Mouse (Mus musculus): Measurements from ENCODE around the gene Gm20696. TPM values are rescaled to one million over a fixed set of nuclear protein-coding genes. Genes with fewer than 3 reads are reported as not detected.

Gene Gm20696
- polyA plus RNA-seq, 1 experiment: 1.8 TPM

- no peak for DNase-seq (ENCODE audit: low read depth)
- TF ChIP-seq CTCF (IDR thresholded peaks at IDR 0.05; ENCODE audit: borderline replicate concordance, extremely low read depth, insufficient read depth, insufficient read length) (no peak), POLR2A (IDR thresholded peaks at IDR 0.05; ENCODE audit: borderline replicate concordance, extremely low read depth, insufficient read depth, insufficient read length, poor library complexity, severe bottlenecking) (no peak)
Observed at GRCm38 (mm10) chr6:99359765-99360499, 306.7 kb downstream of the Gm20696 start.

- TF ChIP-seq CTCF (IDR thresholded peaks at IDR 0.05; ENCODE audit: borderline replicate concordance, extremely low read depth, insufficient read depth, insufficient read length): no peak
- no peak for TF ChIP-seq POLR2A (IDR thresholded peaks at IDR 0.05; ENCODE audit: borderline replicate concordance, extremely low read depth, insufficient read depth, insufficient read length, poor library complexity, severe bottlenecking)
- DNase-seq (ENCODE audit: low read depth): no peak
Observed at GRCm38 (mm10) chr6:99359036-99359698, 307.4 kb downstream of the Gm20696 start.

- TF ChIP-seq POLR2A (IDR thresholded peaks at IDR 0.05; ENCODE audit: borderline replicate concordance, extremely low read depth, insufficient read depth, insufficient read length, poor library complexity, severe bottlenecking) (no peak), CTCF (IDR thresholded peaks at IDR 0.05; ENCODE audit: borderline replicate concordance, extremely low read depth, insufficient read depth, insufficient read length) (no peak)
- DNase-seq (ENCODE audit: low read depth): no peak
Observed at GRCm38 (mm10) chr6:99357931-99358330, 308.7 kb downstream of the Gm20696 start.

- TF ChIP-seq CTCF (IDR thresholded peaks at IDR 0.05; ENCODE audit: borderline replicate concordance, extremely low read depth, insufficient read depth, insufficient read length) (no peak), POLR2A (IDR thresholded peaks at IDR 0.05; ENCODE audit: borderline replicate concordance, extremely low read depth, insufficient read depth, insufficient read length, poor library complexity, severe bottlenecking) (no peak)
- no peak for DNase-seq (ENCODE audit: low read depth)
Observed at GRCm38 (mm10) chr6:99354338-99354737, 312.3 kb downstream of the Gm20696 start.

GRCm38 (mm10) chr6:99353441-99353840 lies 313.2 kb downstream of the Gm20696 start:
- TF ChIP-seq POLR2A (IDR thresholded peaks at IDR 0.05; ENCODE audit: borderline replicate concordance, extremely low read depth, insufficient read depth, insufficient read length, poor library complexity, severe bottlenecking): no peak
- TF ChIP-seq CTCF (IDR thresholded peaks at IDR 0.05; ENCODE audit: borderline replicate concordance, extremely low read depth, insufficient read depth, insufficient read length): no peak
- DNase-seq (ENCODE audit: low read depth): no peak

GRCm38 (mm10) chr6:99350566-99350965 lies 316.0 kb downstream of the Gm20696 start:
- TF ChIP-seq CTCF (IDR thresholded peaks at IDR 0.05; ENCODE audit: borderline replicate concordance, extremely low read depth, insufficient read depth, insufficient read length) (no peak), POLR2A (IDR thresholded peaks at IDR 0.05; ENCODE audit: borderline replicate concordance, extremely low read depth, insufficient read depth, insufficient read length, poor library complexity, severe bottlenecking) (no peak)
- no peak for DNase-seq (ENCODE audit: low read depth)

- TF ChIP-seq POLR2A (IDR thresholded peaks at IDR 0.05; ENCODE audit: borderline replicate concordance, extremely low read depth, insufficient read depth, insufficient read length, poor library complexity, severe bottlenecking) (no peak), CTCF (IDR thresholded peaks at IDR 0.05; ENCODE audit: borderline replicate concordance, extremely low read depth, insufficient read depth, insufficient read length) (no peak)
- no peak for DNase-seq (ENCODE audit: low read depth)
Observed at GRCm38 (mm10) chr6:99350156-99350555, 316.4 kb downstream of the Gm20696 start.

- TF ChIP-seq POLR2A (IDR thresholded peaks at IDR 0.05; ENCODE audit: borderline replicate concordance, extremely low read depth, insufficient read depth, insufficient read length, poor library complexity, severe bottlenecking): no peak
- no peak for TF ChIP-seq CTCF (IDR thresholded peaks at IDR 0.05; ENCODE audit: borderline replicate concordance, extremely low read depth, insufficient read depth, insufficient read length)
Observed at GRCm38 (mm10) chr6:99347836-99348235, 318.8 kb downstream of the Gm20696 start.

GRCm38 (mm10) chr6:99344966-99345365 lies 321.6 kb downstream of the Gm20696 start:
- TF ChIP-seq CTCF (IDR thresholded peaks at IDR 0.05; ENCODE audit: borderline replicate concordance, extremely low read depth, insufficient read depth, insufficient read length): no peak
- TF ChIP-seq POLR2A (IDR thresholded peaks at IDR 0.05; ENCODE audit: borderline replicate concordance, extremely low read depth, insufficient read depth, insufficient read length, poor library complexity, severe bottlenecking): no peak
- DNase-seq (ENCODE audit: low read depth): no peak

More at GRCm38 (mm10) chr6:99347836-99348235, 318.8 kb downstream of the Gm20696 start:
- peak; percentile 68 for DNase-seq (ENCODE audit: low read depth)

- TF ChIP-seq POLR2A (IDR thresholded peaks at IDR 0.05; ENCODE audit: borderline replicate concordance, extremely low read depth, insufficient read depth, insufficient read length, poor library complexity, severe bottlenecking): no peak
- TF ChIP-seq CTCF (IDR thresholded peaks at IDR 0.05; ENCODE audit: borderline replicate concordance, extremely low read depth, insufficient read depth, insufficient read length): no peak
- no peak for DNase-seq (ENCODE audit: low read depth)
Observed at GRCm38 (mm10) chr6:99344357-99344756, 322.2 kb downstream of the Gm20696 start.

- TF ChIP-seq CTCF (IDR thresholded peaks at IDR 0.05; ENCODE audit: borderline replicate concordance, extremely low read depth, insufficient read depth, insufficient read length) (no peak), POLR2A (IDR thresholded peaks at IDR 0.05; ENCODE audit: borderline replicate concordance, extremely low read depth, insufficient read depth, insufficient read length, poor library complexity, severe bottlenecking) (no peak)
- DNase-seq (ENCODE audit: low read depth): no peak
Observed at GRCm38 (mm10) chr6:99343815-99344214, 322.8 kb downstream of the Gm20696 start.

All from brain, embryonic 14.5 days (tissue).